Mouse (Mus musculus) intestine, postnatal 0 days (tissue): ENCODE data around the gene Agap1. TPM values are rescaled to one million over a fixed set of nuclear protein-coding genes. Genes with fewer than 3 reads are reported as not detected.

Source experiments
- ATAC-seq: fragments of 200-750 bp; cut with Nextera tagmentation; 2 replicates; pipeline ENCODE4 v1.8.0; 2017; ENCODE audit warnings: mild to moderate bottlenecking, moderate TSS enrichment, moderate library complexity
- H3K27ac ChIP-seq: fragments of 300-500 bp; sonication (generic); 2 replicates; pipeline ENCODE4 v1.5.1; 2014; ENCODE audit warnings: mild to moderate bottlenecking, low read depth, low read length, moderate library complexity
- H3K27me3 ChIP-seq: fragments of 300-500 bp; sonication (generic); replicated peaks from 2 replicates; pipeline ENCODE4 v1.6.1; 2014; ENCODE audit warnings: low read length, mixed read lengths; ENCODE audit not compliant: control insufficient read depth, insufficient read depth
- H3K36me3 ChIP-seq: fragments of 300-500 bp; sonication (generic); 2 replicates; pipeline ENCODE4 v1.6.1; 2014; ENCODE audit warnings: mild to moderate bottlenecking, moderate library complexity; ENCODE audit not compliant: control insufficient read depth, insufficient read depth
- H3K4me1 ChIP-seq: fragments of 300-500 bp; sonication (generic); replicated peaks from 2 replicates; pipeline ENCODE4 v1.6.1; 2014; ENCODE audit warnings: antibody characterized with exemption, low read length, mixed read lengths; ENCODE audit not compliant: control insufficient read depth, insufficient read depth
- H3K4me2 ChIP-seq: fragments of 300-500 bp; sonication (generic); replicated peaks from 2 replicates; pipeline ENCODE4 v1.6.1; 2014; ENCODE audit warnings: low read depth, mild to moderate bottlenecking, moderate library complexity
- H3K4me3 ChIP-seq: fragments of 300-500 bp; sonication (generic); 2 replicates; pipeline ENCODE4 v1.5.1; 2014; ENCODE audit warnings: low read depth, low read length
- H3K9ac ChIP-seq: fragments of 300-500 bp; sonication (generic); 2 replicates; pipeline ENCODE4 v1.6.1; 2014; ENCODE audit warnings: mild to moderate bottlenecking, low read depth, low read length
- H3K9me3 ChIP-seq: fragments of 300-500 bp; sonication (generic); 2 replicates; pipeline ENCODE4 v1.6.1; 2016; ENCODE audit warnings: mixed run types; ENCODE audit not compliant: control insufficient read depth
- CTCF ChIP-seq: sonication (generic); IDR thresholded peaks from 2 replicates; pipeline ENCODE4 v1.5.1; 2016; ENCODE audit warnings: low read depth, mild to moderate bottlenecking, control low read depth, antibody characterized with exemption, moderate library complexity
- WGBS: fragments of 180-500 bp; shearing (Covaris S2); extraction: QIAGEN DNeasy Blood & Tissue Kit; methylation state at CpG from one replicate; pipeline ENCODE4 v1.1.7; 2014; 5-methylcytosine and 5-hydroxymethylcytosine counted together
- polyA plus RNA-seq: library from polyadenylated mRNA; unstranded; fragments of >200 nt; fragmentation: Nextera tagmentation; extraction: Ambion mirVana; gene quantifications from 2 replicates; pipeline ENCODE4 v1.2.1, GENCODE M21; 2015

The Agap1 gene
- 6.1 and 7.0 TPM in 2 replicates for polyA plus RNA-seq

- no peaks in the 10 kb centered on the region for H3K9me3 ChIP-seq
- peak within 1 kb of the TSS; percentile 98 for H3K4me2 ChIP-seq
- H3K36me3 ChIP-seq: no peaks in the 10 kb centered on the region
- H3K4me1 ChIP-seq: peaks cover 8% of the 10 kb centered on the region; the same call in 1 of the 2 replicates
- H3K27me3 ChIP-seq: no peaks in the 10 kb centered on the region
- H3K4me3 ChIP-seq: peak within 1 kb of the TSS; percentile 83
- peak; percentile 95 for ATAC-seq
- under 1% methylated on average over 83 of the region's 118 CpGs for WGBS
- peak within 1 kb of the TSS; percentile 80 for H3K9ac ChIP-seq
- H3K27ac ChIP-seq: peak within 1 kb of the TSS; percentile 89
- TF ChIP-seq CTCF: no peak; the same call in 1 of the 2 replicates
These were observed at the start of gene Agap1 for GRCm38 (mm10) chr1:89454196-89455123. Gene Agap1 (plus strand): TSS chr1:89454806.

- Histone ChIP-seq H3K4me2 (no peak overlapping the region), H3K36me3 (no peaks in the 10 kb centered on the region), H3K9ac (no peak overlapping the region), H3K4me3 (no peak overlapping the region), H3K27me3 (no peaks in the 10 kb centered on the region), H3K9me3 (no peaks in the 10 kb centered on the region), H3K27ac (no peak overlapping the region), H3K4me1 (no peaks in the 10 kb centered on the region)
- 74% methylated on average over 6 of the region's 6 CpGs for WGBS
- no peak for ATAC-seq
- TF ChIP-seq CTCF: no peak
These were observed 48.6 kb upstream of the Agap1 start for GRCm38 (mm10) chr1:89405991-89406390.

GRCm38 (mm10) chr1:89407986-89408385 lies 46.6 kb upstream of the Agap1 start:
- 85% methylated on average over 8 of the region's 8 CpGs for WGBS
- Histone ChIP-seq H3K4me1 (no peaks in the 10 kb centered on the region), H3K36me3 (no peaks in the 10 kb centered on the region), H3K9me3 (no peaks in the 10 kb centered on the region), H3K27me3 (no peaks in the 10 kb centered on the region), H3K9ac (no peak overlapping the region), H3K4me3 (no peak overlapping the region), H3K4me2 (no peak overlapping the region), H3K27ac (no peak overlapping the region)
- TF ChIP-seq CTCF: no peak
- no peak for ATAC-seq

GRCm38 (mm10) chr1:89413122-89413521 lies 41.5 kb upstream of the Agap1 start:
- Histone ChIP-seq H3K4me2 (no peak overlapping the region), H3K4me3 (no peak overlapping the region), H3K4me1 (no peaks in the 10 kb centered on the region), H3K9ac (no peak overlapping the region), H3K36me3 (no peaks in the 10 kb centered on the region), H3K27ac (no peak overlapping the region), H3K9me3 (no peaks in the 10 kb centered on the region), H3K27me3 (no peaks in the 10 kb centered on the region)
- TF ChIP-seq CTCF: no peak
- 61% methylated on average over 2 of the region's 2 CpGs for WGBS
- ATAC-seq: no peak

- ATAC-seq: no peak
- H3K27ac ChIP-seq: no peak overlapping the region
- H3K9me3 ChIP-seq: no peaks in the 10 kb centered on the region
- H3K9ac ChIP-seq: no peak overlapping the region
- H3K4me2 ChIP-seq: no peak overlapping the region; the same call in 1 of the 2 replicates
- H3K27me3 ChIP-seq: no peaks in the 10 kb centered on the region
- no peaks in the 10 kb centered on the region for H3K4me1 ChIP-seq
- no peaks in the 10 kb centered on the region for H3K36me3 ChIP-seq
- TF ChIP-seq CTCF: no peak
- WGBS: 29% methylated on average over 9 of the region's 9 CpGs
- no peak overlapping the region for H3K4me3 ChIP-seq
These were observed 40.0 kb upstream of the Agap1 start for GRCm38 (mm10) chr1:89414563-89414962.

GRCm38 (mm10) chr1:89416929-89417328 lies 37.7 kb upstream of the Agap1 start:
- no peaks in the 10 kb centered on the region for H3K27me3 ChIP-seq
- H3K9ac ChIP-seq: no peak overlapping the region
- no peaks in the 10 kb centered on the region for H3K36me3 ChIP-seq
- H3K9me3 ChIP-seq: no peaks in the 10 kb centered on the region
- H3K4me3 ChIP-seq: no peak overlapping the region
- no peak for TF ChIP-seq CTCF
- H3K4me2 ChIP-seq: no peak overlapping the region
- no peak for ATAC-seq
- H3K4me1 ChIP-seq: no peaks in the 10 kb centered on the region
- 40% methylated on average over 5 of the region's 5 CpGs for WGBS
- no peak overlapping the region for H3K27ac ChIP-seq
